8 mouse cellular contexts compared by ENCODE assay signal in genomic region chrX:7714135-7714899, GRCm38 (mm10). TPM values are rescaled to one million over a fixed set of nuclear protein-coding genes. Genes with fewer than 3 reads are reported as not detected.
DNase-seq lines count a peak whose midpoint lies in the region; ATAC-seq and TF ChIP-seq lines count a peak whose summit lies in the region.
"Not testable (repeated sequence)": the region's sequence is repeated elsewhere in the genome, so short reads cannot be mapped to it uniquely, and the experiment has no call there.

Wdr45 (plus strand) TSS chrX:7714333.

- H3K9me3 ChIP-seq in hindbrain, embryonic 10.5 days; lung, postnatal 0 days (ENCODE audit: low read length): not testable (repeated sequence)

- peak within 1 kb of the TSS; percentile 37 for H3K4me2 ChIP-seq in lung, postnatal 0 days (replicated peaks; ENCODE audit: low read depth, low read length)

- TF ChIP-seq EP300 in lung, postnatal 0 days (IDR thresholded peaks at IDR 0.05): not testable (repeated sequence)

- H3K9ac ChIP-seq in lung, postnatal 0 days (replicated peaks; ENCODE audit: low read depth): not testable (repeated sequence)

- H3K36me3 ChIP-seq in hindbrain, embryonic 10.5 days; lung, postnatal 0 days (ENCODE audit: insufficient read depth, low read length): not testable (repeated sequence)

- not testable (repeated sequence) for H3K27me3 ChIP-seq in hindbrain, embryonic 10.5 days (ENCODE audit: insufficient read depth, poor library complexity, severe bottlenecking); lung, postnatal 0 days (replicated peaks; ENCODE audit: insufficient read depth, low read length)

- H3K27ac ChIP-seq in hindbrain, embryonic 10.5 days: peak within 1 kb of the TSS; percentile 86
- H3K27ac ChIP-seq in lung, postnatal 0 days (ENCODE audit: low read length): not testable (repeated sequence)

- not testable (repeated sequence) for TF ChIP-seq CTCF in lung, postnatal 0 days (IDR thresholded peaks at IDR 0.05)

- ATAC-seq in frontal cortex, adult (ENCODE audit: low TSS enrichment): peak; percentile 97
- peak; percentile 98 for ATAC-seq in lung, postnatal 0 days

- not testable (repeated sequence) for H3K4me1 ChIP-seq in hindbrain, embryonic 10.5 days (replicated peaks); lung, postnatal 0 days (ENCODE audit: insufficient read depth, low read depth, low read length)

- 15% methylated on average over 57 of the region's 60 CpGs for WGBS in hindbrain, embryonic 10.5 days
- 19% methylated on average over 17 of the region's 60 CpGs for WGBS in lung, postnatal 0 days

- H3K4me3 ChIP-seq in hindbrain, embryonic 10.5 days: peak within 1 kb of the TSS; percentile 50
- peak within 1 kb of the TSS; percentile 21; the same call in 1 of the 2 replicates for H3K4me3 ChIP-seq in lung, postnatal 0 days (ENCODE audit: low read depth, low read length)

- peak; percentile 96 for DNase-seq in MEL-GATA-1-ER (ENCODE audit: extremely low read depth, low read depth)
- peak; percentile 97 for DNase-seq in cerebellum, adult 9-10 months
- peak; percentile 90 for DNase-seq in hindbrain, embryonic 10.5 days (ENCODE audit: low spot score)
- DNase-seq in layer of hippocampus, adult 9-11 months: peak; percentile 98
- peak; percentile 97 for DNase-seq in lung, postnatal 0 days (ENCODE audit: low spot score)
- peak; percentile 73 for DNase-seq in ovary, postnatal 14 days (ENCODE audit: low spot score)
- peak; percentile 92 for DNase-seq in thymus, postnatal 14 days

RNA-seq across cellular contexts. Expression of gene Wdr45, which starts in this region (rescaled TPM):
- 19.5 and 23.7 TPM in 2 replicates for polyA plus RNA-seq in hindbrain, embryonic 10.5 days (2016; fragmentation: Nextera tagmentation; extraction: Ambion mirVana)
- 202 and 222 TPM in 2 replicates for polyA plus RNA-seq in lung, postnatal 0 days (2015; fragmentation: Nextera tagmentation; extraction: Ambion mirVana)
